Mouse (Mus musculus) inflammation-experienced regulatory T-cells, adult 6 months (primary cell): ENCODE data around the gene Tapbp. TPM values are rescaled to one million over a fixed set of nuclear protein-coding genes. Genes with fewer than 3 reads are reported as not detected.
"Not testable (repeated sequence)": the region's sequence is repeated elsewhere in the genome, so short reads cannot be mapped to it uniquely, and the experiment has no call there.

Experiments used
- ATAC-seq: one replicate; pipeline ENCODE4 v1.8.0; 2017
- polyA plus RNA-seq, 3 experiments: library from polyadenylated mRNA; unstranded; fragments of 100-300 nt; shearing (Covaris generic); gene quantifications; one replicate each; pipeline ENCODE4 v1.2.1; 2017

Tapbp gene
- 100 to 1,000 TPM; 367 to 428 (median 385) TPM for polyA plus RNA-seq

GRCm38 (mm10) chr17:33915671-33916250 is at the start of gene Tapbp, which contains the start of gene Zbtb22:
TSS of gene Tapbp (plus strand) at chr17:33915899.
TSS of gene Zbtb22 (plus strand) at chr17:33915904.
- ATAC-seq: peak; percentile 70

GRCm38 (mm10) chr17:33873537-33873936 is 42.2 kb upstream of the Tapbp start, which contains the start of gene Gm7029:
TSS of gene Gm7029 (plus strand) at chr17:33873837.
- not testable (repeated sequence) for ATAC-seq

GRCm38 (mm10) chr17:33874411-33874810 is 41.3 kb upstream of the Tapbp start:
- ATAC-seq: no peak

- not testable (repeated sequence) for ATAC-seq
These were observed 39.9 kb upstream of the Tapbp start for GRCm38 (mm10) chr17:33875797-33876196.

GRCm38 (mm10) chr17:33884320-33884719 is 31.4 kb upstream of the Tapbp start:
- ATAC-seq: not testable (repeated sequence)

GRCm38 (mm10) chr17:33887802-33888201 is 27.9 kb upstream of the Tapbp start:
- ATAC-seq: not testable (repeated sequence)

GRCm38 (mm10) chr17:33888230-33888629 is 27.5 kb upstream of the Tapbp start:
- ATAC-seq: not testable (repeated sequence)

GRCm38 (mm10) chr17:33889941-33890532 is 25.7 kb upstream of the Tapbp start:
- not testable (repeated sequence) for ATAC-seq

GRCm38 (mm10) chr17:33890533-33891059 is 25.1 kb upstream of the Tapbp start, which contains the start of gene Kifc1:
TSS of gene Kifc1 (minus strand) at chr17:33890661.
- ATAC-seq: peak; percentile 99

- no peak for ATAC-seq
These were observed 24.3 kb upstream of the Tapbp start for GRCm38 (mm10) chr17:33891357-33891756.

- not testable (repeated sequence) for ATAC-seq
These were observed 23.8 kb upstream of the Tapbp start for GRCm38 (mm10) chr17:33891892-33892291.

- no peak for ATAC-seq
These were observed 23.3 kb upstream of the Tapbp start for GRCm38 (mm10) chr17:33892429-33892828.

GRCm38 (mm10) chr17:33893011-33893410 is 22.7 kb upstream of the Tapbp start:
- not testable (repeated sequence) for ATAC-seq

- peak; percentile 35 for ATAC-seq
These were observed 18.4 kb upstream of the Tapbp start for GRCm38 (mm10) chr17:33897114-33897794.

- ATAC-seq: not testable (repeated sequence)
These were observed 17.5 kb upstream of the Tapbp start for GRCm38 (mm10) chr17:33898193-33898592.

GRCm38 (mm10) chr17:33899642-33900041 is 16.1 kb upstream of the Tapbp start:
- ATAC-seq: no peak

- ATAC-seq: no peak
These were observed 15.3 kb upstream of the Tapbp start for GRCm38 (mm10) chr17:33900281-33900988.

GRCm38 (mm10) chr17:33900989-33901314 is 14.7 kb upstream of the Tapbp start:
- no peak for ATAC-seq

GRCm38 (mm10) chr17:33901653-33902052 is 14.0 kb upstream of the Tapbp start:
- ATAC-seq: no peak

- ATAC-seq: no peak
These were observed 13.6 kb upstream of the Tapbp start for GRCm38 (mm10) chr17:33902079-33902478.

- peak; percentile 56 for ATAC-seq
These were observed 13.2 kb upstream of the Tapbp start for GRCm38 (mm10) chr17:33902491-33902890.

- ATAC-seq: not testable (repeated sequence)
These were observed 11.6 kb upstream of the Tapbp start for GRCm38 (mm10) chr17:33903911-33904651.
